Mouse (Mus musculus): ENCODE data around the gene Csnk1e.
"Not testable (repeated sequence)": the region's sequence is repeated elsewhere in the genome, so short reads cannot be mapped to it uniquely, and the experiment has no call there.

Csnk1e gene

GRCm38 (mm10) chr15:79455106-79455810 lies at the start of gene Csnk1e:
Gene Csnk1e (minus strand): TSS chr15:79455566.
- peak; percentile 35 for DNase-seq (ENCODE audit: low read depth, low spot score)

GRCm38 (mm10) chr15:79504707-79505452 lies 49.5 kb upstream of the Csnk1e start, which contains the start of gene Kcnj4:
Gene Kcnj4 (minus strand): TSS chr15:79505241.
- no peak for DNase-seq (ENCODE audit: low read depth, low spot score)

GRCm38 (mm10) chr15:79503438-79503837 lies 48.1 kb upstream of the Csnk1e start:
- no peak for DNase-seq (ENCODE audit: low read depth, low spot score)

- DNase-seq (ENCODE audit: low read depth, low spot score) = no peak
Measured at GRCm38 (mm10) chr15:79502891-79503341, 47.5 kb upstream of the Csnk1e start.

- no peak for DNase-seq (ENCODE audit: low read depth, low spot score)
Measured at GRCm38 (mm10) chr15:79500110-79500509, 44.7 kb upstream of the Csnk1e start.

- DNase-seq (ENCODE audit: low read depth, low spot score) = no peak
Measured at GRCm38 (mm10) chr15:79493527-79493926, 38.2 kb upstream of the Csnk1e start.

- no peak for DNase-seq (ENCODE audit: low read depth, low spot score)
Measured at GRCm38 (mm10) chr15:79489463-79489862, 34.1 kb upstream of the Csnk1e start.

- DNase-seq (ENCODE audit: low read depth, low spot score) = no peak
Measured at GRCm38 (mm10) chr15:79481181-79481688, 25.9 kb upstream of the Csnk1e start.

- no peak for DNase-seq (ENCODE audit: low read depth, low spot score)
Measured at GRCm38 (mm10) chr15:79477227-79477626, 21.9 kb upstream of the Csnk1e start.

GRCm38 (mm10) chr15:79473638-79474355 lies 18.4 kb upstream of the Csnk1e start:
- no peak for DNase-seq (ENCODE audit: low read depth, low spot score)

GRCm38 (mm10) chr15:79473042-79473441 lies 17.7 kb upstream of the Csnk1e start:
- no peak for DNase-seq (ENCODE audit: low read depth, low spot score)

GRCm38 (mm10) chr15:79471095-79471494 lies 15.7 kb upstream of the Csnk1e start:
- DNase-seq (ENCODE audit: low read depth, low spot score) = no peak

GRCm38 (mm10) chr15:79470583-79470982 lies 15.2 kb upstream of the Csnk1e start:
- DNase-seq (ENCODE audit: low read depth, low spot score) = no peak

- DNase-seq (ENCODE audit: low read depth, low spot score) = no peak
Measured at GRCm38 (mm10) chr15:79469577-79469976, 14.2 kb upstream of the Csnk1e start.

GRCm38 (mm10) chr15:79466601-79467286 lies 11.4 kb upstream of the Csnk1e start:
- DNase-seq (ENCODE audit: low read depth, low spot score) = peak; percentile 80

- no peak for DNase-seq (ENCODE audit: low read depth, low spot score)
Measured at GRCm38 (mm10) chr15:79456546-79456945, 1.2 kb upstream of the Csnk1e start.

- not testable (repeated sequence) for DNase-seq (ENCODE audit: low read depth, low spot score)
Measured at GRCm38 (mm10) chr15:79456104-79456503, 738 bp upstream of the Csnk1e start.

- no peak for DNase-seq (ENCODE audit: low read depth, low spot score)
Measured at GRCm38 (mm10) chr15:79453831-79454230, 1.5 kb downstream of the Csnk1e start.

GRCm38 (mm10) chr15:79448041-79448440 lies 7.3 kb downstream of the Csnk1e start:
- no peak for DNase-seq (ENCODE audit: low read depth, low spot score)

- no peak for DNase-seq (ENCODE audit: low read depth, low spot score)
Measured at GRCm38 (mm10) chr15:79445786-79446654, 9.3 kb downstream of the Csnk1e start.

All from forelimb bud, embryonic 11.5 days (tissue).